Mouse (Mus musculus): Measurements from ENCODE around the gene A830031A19Rik. TPM values are rescaled to one million over a fixed set of nuclear protein-coding genes. Genes with fewer than 3 reads are reported as not detected.

A830031A19Rik gene
- polyA plus RNA-seq, 1 experiment from 2014 or later: 0.23 TPM

DNA sequence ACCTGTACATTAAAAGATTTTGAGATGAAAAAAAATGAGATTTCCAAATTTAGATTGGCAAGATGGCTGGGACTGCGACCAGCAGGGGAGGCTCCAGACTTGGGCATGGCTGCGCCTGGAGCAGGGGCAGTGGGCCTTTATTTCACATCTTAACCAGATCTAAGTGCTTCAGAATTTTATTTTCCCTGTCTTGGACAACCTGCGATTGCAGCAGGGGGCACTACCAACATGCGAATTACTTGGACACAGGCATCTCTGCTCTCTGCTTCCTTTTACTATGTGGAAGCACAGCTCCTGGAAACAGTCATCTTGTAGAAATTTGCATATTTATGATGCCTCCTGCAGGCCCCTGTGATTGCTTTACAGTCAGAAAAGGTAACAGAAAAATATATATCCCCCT, 9.5 kb downstream of the A830031A19Rik start:
- Histone ChIP-seq H3K4me3 (no peak overlapping the region), H3K27ac (0 out of 2 replicates have a peak overlapping the region, but pooled peaks have one; percentile 38), H3K4me2 (no peak overlapping the region), H3K9ac (no peak overlapping the region), H3K9me3 (no peaks in the 10 kb centered on the region), H3K4me1 (peaks cover 24% of the 10 kb centered on the region), H3K36me3 (replicated peaks) (no peaks in the 10 kb centered on the region), H3K27me3 (replicated peaks) (no peaks in the 10 kb centered on the region)
- 30% methylated on average over 4 of the region's 4 CpGs for WGBS
- peak; percentile 44; the same call in 1 of the 2 replicates for ATAC-seq (replicated peaks)

DNA sequence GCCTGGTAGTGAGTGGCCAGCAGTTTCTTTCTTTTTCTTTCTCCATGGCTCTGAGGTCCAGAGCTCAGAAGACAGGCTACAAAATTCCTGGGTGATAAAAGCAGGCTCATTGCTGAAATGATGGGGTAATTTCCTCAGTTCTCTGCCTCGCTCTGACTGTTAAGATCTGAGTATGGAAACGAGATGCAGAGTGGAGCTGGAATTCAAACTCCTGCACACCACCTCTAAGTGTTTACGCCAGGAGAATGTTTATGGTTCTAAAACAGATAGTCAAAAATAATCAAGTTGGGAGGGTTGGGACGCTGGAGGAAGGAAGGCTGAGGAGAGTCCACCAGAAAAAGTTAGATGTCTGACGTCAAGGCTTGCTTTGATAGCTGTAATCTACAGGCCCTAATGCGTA, 10.6 kb downstream of the A830031A19Rik start:
- WGBS: 84% methylated on average over 6 of the region's 6 CpGs
- Histone ChIP-seq H3K9me3 (no peaks in the 10 kb centered on the region), H3K4me3 (no peak overlapping the region), H3K27ac (no peak overlapping the region), H3K27me3 (replicated peaks) (no peaks in the 10 kb centered on the region), H3K9ac (no peak overlapping the region), H3K36me3 (replicated peaks) (no peaks in the 10 kb centered on the region), H3K4me2 (no peak overlapping the region), H3K4me1 (peaks cover 26% of the 10 kb centered on the region)
- no peak for ATAC-seq (replicated peaks)

DNA sequence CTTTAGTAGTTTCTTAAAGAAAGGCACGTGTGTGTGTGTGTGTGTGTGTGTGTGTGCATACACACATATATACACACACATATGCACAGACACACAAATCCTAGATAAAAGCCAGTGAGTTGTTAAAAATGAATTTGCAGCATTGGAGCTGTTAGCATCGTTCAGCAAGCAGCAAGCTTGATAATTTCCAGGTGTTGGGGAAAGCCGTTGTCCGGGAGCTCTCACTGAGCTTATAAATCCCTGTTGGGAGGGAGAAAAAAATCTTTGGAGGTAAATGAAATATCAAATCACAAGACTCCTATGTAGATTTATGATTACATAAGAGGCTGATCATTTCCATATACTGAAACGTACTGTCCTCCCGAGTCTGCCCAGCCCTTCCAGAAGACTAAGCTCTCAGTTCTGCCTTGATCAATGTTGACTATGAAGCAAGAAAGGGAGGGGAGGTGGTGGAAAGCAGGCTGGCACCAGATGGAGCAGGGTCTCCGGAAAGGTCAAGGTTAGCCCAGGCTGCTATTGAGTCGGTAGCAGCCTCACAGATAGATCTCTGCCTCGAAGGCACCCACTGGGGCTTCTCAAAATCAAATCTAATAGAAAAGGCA, 12.3 kb downstream of the A830031A19Rik start:
- Histone ChIP-seq H3K4me2 (peak overlapping the region; percentile 25; the same call in 1 of the 2 replicates), H3K4me1 (peaks cover 26% of the 10 kb centered on the region), H3K4me3 (no peak overlapping the region), H3K36me3 (replicated peaks) (no peaks in the 10 kb centered on the region), H3K9me3 (no peaks in the 10 kb centered on the region), H3K27ac (peak overlapping the region; percentile 13; the same call in 1 of the 2 replicates), H3K27me3 (replicated peaks) (no peaks in the 10 kb centered on the region), H3K9ac (no peak overlapping the region)
- WGBS: 17% methylated on average over 9 of the region's 9 CpGs
- ATAC-seq (replicated peaks): peak; percentile 53

DNA sequence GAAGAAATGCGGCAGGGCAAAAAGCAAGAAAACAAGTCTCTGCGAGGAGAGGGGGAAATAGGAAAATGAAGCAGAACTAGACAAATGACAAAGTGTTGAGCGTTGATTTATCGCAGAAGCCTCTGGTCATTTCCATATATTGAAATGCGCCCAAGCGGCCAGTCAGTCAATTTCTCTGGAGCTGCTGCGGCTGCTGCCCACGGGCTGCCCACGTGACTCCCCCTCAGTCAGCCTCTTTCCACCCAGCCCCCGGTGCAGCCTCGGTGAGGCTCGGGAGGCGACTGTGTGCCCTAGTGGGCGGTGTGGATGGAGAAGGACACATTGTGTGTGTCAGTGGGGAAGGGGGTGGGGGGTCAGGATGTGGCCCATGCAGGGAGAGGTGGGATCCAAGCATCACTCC, 13.0 kb downstream of the A830031A19Rik start:
- WGBS: under 1% methylated on average over 14 of the region's 14 CpGs
- peak overlapping the region; percentile 34 for H3K4me3 ChIP-seq
- no peaks in the 10 kb centered on the region for H3K27me3 ChIP-seq (replicated peaks)

DNA sequence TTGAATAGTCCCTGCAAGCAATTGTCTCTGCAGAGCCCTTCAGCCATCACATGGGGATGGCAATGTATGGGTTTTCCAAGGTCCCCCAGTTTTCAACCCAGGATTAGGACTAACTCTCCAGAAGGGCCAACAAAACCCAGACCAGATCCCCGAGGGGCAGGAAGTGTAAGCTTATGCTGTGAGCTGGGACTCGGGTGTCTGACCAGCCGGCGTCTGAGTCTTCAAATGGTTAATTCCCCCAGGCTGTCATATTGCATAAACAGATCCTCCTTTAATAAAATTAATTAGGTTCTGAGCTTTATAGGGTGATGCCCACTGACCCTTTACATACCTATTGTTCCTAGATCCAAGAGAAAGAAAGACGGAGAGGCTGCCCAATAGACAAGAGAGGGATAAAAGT, 14.4 kb downstream of the A830031A19Rik start:
- 7% methylated on average over 5 of the region's 5 CpGs for WGBS
- Histone ChIP-seq H3K27ac (no peak overlapping the region), H3K9me3 (no peaks in the 10 kb centered on the region), H3K4me3 (peak overlapping the region; percentile 29), H3K9ac (peak overlapping the region; percentile 17; the same call in 1 of the 2 replicates), H3K36me3 (replicated peaks) (no peaks in the 10 kb centered on the region), H3K4me1 (peaks cover 26% of the 10 kb centered on the region), H3K4me2 (peak overlapping the region; percentile 79), H3K27me3 (replicated peaks) (no peaks in the 10 kb centered on the region)
- no peak for ATAC-seq (replicated peaks)

More for the DNA sequence above, 13.0 kb downstream of the A830031A19Rik start:
- peak; percentile 70 for ATAC-seq (replicated peaks)
- Histone ChIP-seq H3K36me3 (replicated peaks) (no peaks in the 10 kb centered on the region), H3K27ac (0 out of 2 replicates have a peak overlapping the region, but pooled peaks have one; percentile 39), H3K9me3 (no peaks in the 10 kb centered on the region), H3K4me1 (peaks cover 26% of the 10 kb centered on the region), H3K4me2 (peak overlapping the region; percentile 79), H3K9ac (peak overlapping the region; percentile 47)

DNA sequence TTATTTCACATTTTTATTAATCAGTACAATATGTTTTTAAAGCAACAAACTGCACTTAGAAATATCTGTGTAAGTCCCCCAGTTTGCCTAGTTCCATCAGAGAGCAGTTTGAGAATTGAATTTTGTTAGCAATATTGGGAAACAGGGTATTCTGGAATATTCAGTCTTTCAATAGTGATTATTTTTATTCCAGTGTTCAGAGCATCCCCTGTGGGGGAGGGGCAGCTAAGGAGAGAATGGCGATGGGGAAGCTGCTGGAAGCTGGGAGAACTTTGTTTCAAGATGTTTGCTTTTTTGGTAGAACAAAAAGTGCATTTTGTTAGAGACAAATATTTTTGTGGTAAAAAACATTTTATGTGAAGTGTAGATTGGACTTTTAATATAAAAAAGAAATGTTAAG, 15.7 kb downstream of the A830031A19Rik start:
- Histone ChIP-seq H3K4me2 (no peak overlapping the region), H3K9me3 (no peaks in the 10 kb centered on the region), H3K4me3 (no peak overlapping the region), H3K4me1 (peaks cover 26% of the 10 kb centered on the region), H3K27me3 (replicated peaks) (no peaks in the 10 kb centered on the region), H3K36me3 (replicated peaks) (no peaks in the 10 kb centered on the region), H3K27ac (no peak overlapping the region), H3K9ac (no peak overlapping the region)
- WGBS: 14% methylated on average over 1 of the region's 1 CpGs
- no peak for ATAC-seq (replicated peaks)

DNA sequence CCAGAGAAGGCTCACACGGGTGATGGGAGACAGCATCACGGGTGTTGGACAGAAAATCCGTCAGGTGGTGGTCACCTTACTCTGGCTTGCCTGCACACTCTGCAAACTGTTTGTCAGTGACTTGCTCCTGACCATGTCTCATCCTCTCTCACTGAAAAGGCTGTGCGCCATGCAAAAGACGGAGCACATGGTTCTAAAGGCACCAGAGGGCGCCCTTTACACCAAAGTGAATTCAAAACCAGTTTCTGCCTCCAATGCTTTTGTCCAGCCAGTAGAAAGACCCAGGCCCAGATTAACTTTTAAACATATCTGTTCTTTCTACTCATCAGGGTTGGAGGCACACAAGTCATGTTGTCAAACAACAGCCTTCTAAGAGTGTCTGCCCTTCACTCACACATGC, 22.0 kb downstream of the A830031A19Rik start:
- Histone ChIP-seq H3K9ac (no peak overlapping the region), H3K36me3 (replicated peaks) (no peaks in the 10 kb centered on the region), H3K4me2 (no peak overlapping the region), H3K4me3 (no peak overlapping the region), H3K4me1 (peaks cover 5% of the 10 kb centered on the region), H3K27ac (no peak overlapping the region), H3K27me3 (replicated peaks) (no peaks in the 10 kb centered on the region), H3K9me3 (no peaks in the 10 kb centered on the region)
- WGBS: 69% methylated on average over 6 of the region's 6 CpGs
- no peak for ATAC-seq (replicated peaks)

DNA sequence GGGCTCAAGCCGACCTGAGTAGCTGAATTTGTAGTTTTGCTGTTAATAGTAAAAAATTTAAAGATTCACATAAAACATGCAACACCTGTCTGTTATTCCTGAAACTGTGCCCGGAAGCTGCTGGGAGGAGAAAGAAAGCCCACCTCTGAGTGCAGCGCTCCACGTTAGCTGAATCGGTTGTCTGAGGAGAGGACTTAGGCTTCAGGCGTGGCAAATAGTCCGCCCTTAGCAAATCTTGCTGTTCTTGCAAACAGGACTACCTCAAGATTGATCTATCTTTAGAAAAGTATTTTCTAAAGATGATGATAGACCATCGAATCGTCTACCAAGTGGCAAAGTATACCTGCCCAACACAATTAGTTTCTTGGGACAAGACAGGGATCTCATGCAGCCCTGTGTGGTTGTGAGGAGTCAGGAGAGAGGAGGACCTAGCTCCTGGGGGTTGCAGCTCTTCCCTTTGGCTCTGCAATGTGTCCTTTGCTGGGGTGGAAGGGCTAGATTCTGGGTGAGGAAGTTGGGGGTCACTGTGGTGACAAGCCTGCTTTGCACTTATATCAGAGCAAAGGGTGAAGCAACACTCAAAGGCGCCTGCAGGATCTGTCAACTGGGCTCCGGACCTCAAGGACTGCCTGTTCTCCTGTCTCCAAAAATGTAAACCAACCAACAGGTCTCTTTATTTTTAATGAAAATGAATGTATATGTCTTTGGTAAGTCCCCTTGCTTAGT, 24.7 kb downstream of the A830031A19Rik start:
- Histone ChIP-seq H3K9me3 (no peaks in the 10 kb centered on the region), H3K4me2 (no peak overlapping the region), H3K4me1 (peaks cover 5% of the 10 kb centered on the region), H3K36me3 (replicated peaks) (no peaks in the 10 kb centered on the region), H3K4me3 (no peak overlapping the region), H3K27ac (no peak overlapping the region), H3K9ac (no peak overlapping the region), H3K27me3 (replicated peaks) (no peaks in the 10 kb centered on the region)
- WGBS: 82% methylated on average over 11 of the region's 11 CpGs
- ATAC-seq (replicated peaks): 0 out of 2 replicates have a peak, but pooled peaks have one; percentile 3

DNA sequence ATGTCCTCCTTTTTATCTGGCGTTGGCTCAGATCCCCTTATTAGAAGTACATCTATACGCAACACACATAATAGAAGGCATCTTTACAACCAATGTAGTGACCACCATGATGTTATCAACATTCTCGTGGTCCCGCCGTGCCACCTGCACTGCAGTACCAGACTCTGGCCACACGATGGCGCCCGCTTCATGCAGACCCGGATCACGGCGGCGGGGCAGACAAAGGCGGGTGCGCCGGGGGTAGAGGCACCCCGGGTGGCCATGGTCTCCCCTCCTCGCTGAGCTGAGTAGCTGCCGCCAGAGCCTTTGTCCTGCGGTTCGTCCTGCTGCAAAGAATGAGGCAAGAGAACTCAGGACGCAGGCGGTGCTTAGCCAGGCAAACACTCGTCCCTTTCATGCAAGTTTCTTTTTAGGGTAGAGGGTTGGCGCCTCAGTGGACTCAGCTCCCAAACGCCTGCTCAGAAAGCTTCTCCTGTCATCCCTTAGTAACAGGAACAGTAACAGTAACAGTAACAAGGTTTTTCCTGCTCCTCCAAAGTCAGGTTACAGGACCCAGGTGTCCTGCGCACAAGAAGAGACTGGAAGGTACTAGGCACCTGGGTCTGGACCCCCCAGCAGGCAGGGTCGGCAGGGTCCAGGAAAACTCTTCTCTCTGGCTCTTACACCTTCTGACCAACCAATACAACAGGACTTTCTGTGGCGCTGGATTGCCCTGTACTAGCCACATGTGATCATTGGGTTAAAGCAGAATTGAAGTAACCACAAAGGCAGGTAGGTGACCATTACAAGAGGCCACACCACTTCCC, 25.4 kb downstream of the A830031A19Rik start:
- Histone ChIP-seq H3K9ac (peak overlapping the region; percentile 54), H3K27me3 (replicated peaks) (no peaks in the 10 kb centered on the region), H3K4me2 (peak overlapping the region; percentile 68), H3K4me1 (peaks cover 5% of the 10 kb centered on the region), H3K4me3 (peak overlapping the region; percentile 48), H3K9me3 (no peaks in the 10 kb centered on the region), H3K36me3 (replicated peaks) (no peaks in the 10 kb centered on the region), H3K27ac (peak overlapping the region; percentile 66)
- WGBS: 4% methylated on average over 28 of the region's 28 CpGs
- peak; percentile 89 for ATAC-seq (replicated peaks)

DNA sequence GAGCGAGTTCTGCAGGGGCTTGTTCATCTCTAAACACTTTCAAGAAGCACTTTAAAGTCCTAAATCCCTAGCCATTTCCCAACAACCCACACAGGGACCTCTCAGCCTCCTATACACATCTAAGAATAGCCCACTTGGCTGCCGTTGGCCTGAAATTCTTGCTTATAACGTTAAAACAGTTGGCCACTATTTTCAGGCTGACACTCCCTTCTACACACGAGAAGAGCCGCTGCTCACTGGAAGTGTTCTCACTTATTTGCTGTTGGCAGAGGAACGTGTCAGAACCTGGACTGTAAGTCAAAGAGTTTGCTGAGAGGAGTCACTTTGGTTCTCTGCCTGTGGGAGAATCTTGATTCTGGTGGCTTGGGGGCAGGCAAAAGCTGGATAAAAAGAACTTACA, 30.8 kb downstream of the A830031A19Rik start:
- Histone ChIP-seq H3K4me2 (no peak overlapping the region), H3K9ac (no peak overlapping the region), H3K27ac (no peak overlapping the region), H3K9me3 (no peaks in the 10 kb centered on the region), H3K36me3 (replicated peaks) (no peaks in the 10 kb centered on the region), H3K4me1 (no peaks in the 10 kb centered on the region), H3K4me3 (no peak overlapping the region), H3K27me3 (replicated peaks) (no peaks in the 10 kb centered on the region)
- WGBS: 82% methylated on average over 6 of the region's 6 CpGs
- no peak for ATAC-seq (replicated peaks)

DNA sequence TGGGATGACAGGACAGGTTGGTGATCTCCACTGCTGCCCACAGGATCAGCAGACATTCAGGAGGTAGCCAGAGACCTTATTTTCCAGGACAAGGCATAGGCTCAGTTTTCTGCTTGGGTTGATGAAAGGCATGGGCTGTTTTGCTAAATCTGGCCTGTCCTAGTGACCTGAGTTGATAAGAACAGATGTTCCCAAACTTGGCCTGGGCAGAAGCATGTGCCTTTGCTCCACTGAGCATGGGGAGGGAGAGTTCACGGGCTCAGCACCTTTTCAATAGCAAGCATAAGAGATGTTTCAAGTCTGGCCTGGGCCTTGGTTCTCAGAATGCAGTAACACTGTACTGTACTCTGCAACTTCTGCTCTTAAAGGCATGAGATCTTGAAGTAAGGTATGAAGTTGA, 54.1 kb downstream of the A830031A19Rik start:
- 83% methylated on average over 1 of the region's 1 CpGs for WGBS
- no peak for ATAC-seq (replicated peaks)

DNA sequence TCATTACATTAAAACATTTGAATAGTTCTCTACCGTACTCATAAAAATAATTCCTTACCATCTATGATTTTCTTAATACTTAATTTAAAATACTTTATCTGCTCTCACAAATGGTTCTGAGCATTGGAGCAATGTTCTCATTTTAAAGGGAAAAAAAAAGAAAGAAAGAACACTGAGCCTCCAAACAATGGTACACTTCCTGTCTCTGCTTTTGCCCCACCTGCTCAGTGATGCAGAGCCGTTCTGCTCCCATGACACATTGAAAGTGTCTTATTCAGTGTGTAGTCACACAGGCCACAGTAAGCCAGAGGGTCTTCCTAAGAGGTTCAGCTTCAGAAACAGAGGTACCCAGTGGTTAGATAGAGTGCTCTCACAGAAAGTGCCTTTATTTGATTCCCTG, 56.1 kb downstream of the A830031A19Rik start:
- H3K4me2 ChIP-seq: no peak overlapping the region
- H3K4me3 ChIP-seq: no peak overlapping the region
- H3K27ac ChIP-seq: no peak overlapping the region
- no peaks in the 10 kb centered on the region for H3K36me3 ChIP-seq (replicated peaks)
- H3K9ac ChIP-seq: no peak overlapping the region
- WGBS: 62% methylated on average over 2 of the region's 2 CpGs
- no peaks in the 10 kb centered on the region for H3K9me3 ChIP-seq
- H3K27me3 ChIP-seq (replicated peaks): no peaks in the 10 kb centered on the region
- ATAC-seq (replicated peaks): no peak
- peaks cover 13% of the 10 kb centered on the region; the same call in 1 of the 2 replicates for H3K4me1 ChIP-seq

More for the DNA sequence above, 54.1 kb downstream of the A830031A19Rik start:
- Histone ChIP-seq H3K4me1 (peaks cover 10% of the 10 kb centered on the region; the same call in 1 of the 2 replicates), H3K9ac (no peak overlapping the region), H3K4me3 (no peak overlapping the region), H3K27ac (no peak overlapping the region), H3K4me2 (no peak overlapping the region), H3K36me3 (replicated peaks) (no peaks in the 10 kb centered on the region), H3K9me3 (no peaks in the 10 kb centered on the region), H3K27me3 (replicated peaks) (no peaks in the 10 kb centered on the region)

All from midbrain, embryonic 15.5 days (tissue).